Mouse (Mus musculus): ENCODE measurements around the gene Gpam. TPM values are rescaled to one million over a fixed set of nuclear protein-coding genes. Genes with fewer than 3 reads are reported as not detected.
"Not testable (repeated sequence)": the region's sequence is repeated elsewhere in the genome, so short reads cannot be mapped to it uniquely, and the experiment has no call there.

The Gpam gene
- polyA plus RNA-seq, 2 experiments, result 15.9 to 16.0 TPM

GRCm38 (mm10) chr19:55159826-55160225 is 32.8 kb upstream of the Gpam start:
- no peak overlapping the region for H3K4me2 ChIP-seq (replicated peaks; ENCODE audit: low read depth, low read length, severe bottlenecking)
- no peaks in the 10 kb centered on the region for H3K27me3 ChIP-seq (ENCODE audit: control insufficient read depth, insufficient read depth, low read length)
- H3K27ac ChIP-seq (replicated peaks; ENCODE audit: low read depth, low read length), result no peak overlapping the region
- no peak for TF ChIP-seq POLR2A (IDR thresholded peaks at IDR 0.05; ENCODE audit: borderline replicate concordance, extremely low read depth, insufficient read depth, insufficient read length)
- H3K9ac ChIP-seq (ENCODE audit: low read depth, low read length, severe bottlenecking), result no peak overlapping the region
- H3K4me3 ChIP-seq (replicated peaks; ENCODE audit: low read length), result no peak overlapping the region
- no peaks in the 10 kb centered on the region for H3K4me1 ChIP-seq (ENCODE audit: control insufficient read depth, insufficient read depth, low read length)
- DNase-seq (ENCODE audit: low spot score) (no peak), ATAC-seq (ENCODE audit: low FRiP score, low read depth) (no peak)
- 70% methylated on average over 6 of the region's 6 CpGs for WGBS
- H3K9me3 ChIP-seq (ENCODE audit: control insufficient read depth, low read length), result no peaks in the 10 kb centered on the region
- no peaks in the 10 kb centered on the region for H3K36me3 ChIP-seq (ENCODE audit: control insufficient read depth, insufficient read depth, low read length)

GRCm38 (mm10) chr19:55158606-55159005 is 31.6 kb upstream of the Gpam start:
- TF ChIP-seq POLR2A (IDR thresholded peaks at IDR 0.05; ENCODE audit: borderline replicate concordance, extremely low read depth, insufficient read depth, insufficient read length), result no peak
- Histone ChIP-seq H3K4me1 (ENCODE audit: control insufficient read depth, insufficient read depth, low read length) (no peaks in the 10 kb centered on the region), H3K36me3 (ENCODE audit: control insufficient read depth, insufficient read depth, low read length) (no peaks in the 10 kb centered on the region), H3K9ac (ENCODE audit: low read depth, low read length, severe bottlenecking) (no peak overlapping the region), H3K9me3 (ENCODE audit: control insufficient read depth, low read length) (no peaks in the 10 kb centered on the region), H3K4me2 (replicated peaks; ENCODE audit: low read depth, low read length, severe bottlenecking) (no peak overlapping the region), H3K4me3 (replicated peaks; ENCODE audit: low read length) (no peak overlapping the region), H3K27ac (replicated peaks; ENCODE audit: low read depth, low read length) (no peak overlapping the region), H3K27me3 (ENCODE audit: control insufficient read depth, insufficient read depth, low read length) (no peaks in the 10 kb centered on the region)
- ATAC-seq (ENCODE audit: low FRiP score, low read depth) (no peak), DNase-seq (ENCODE audit: low spot score) (no peak)
- 78% methylated on average over 8 of the region's 8 CpGs for WGBS

- H3K4me2 ChIP-seq (replicated peaks; ENCODE audit: low read depth, low read length, severe bottlenecking), result no peak overlapping the region
- no peaks in the 10 kb centered on the region for H3K4me1 ChIP-seq (ENCODE audit: control insufficient read depth, insufficient read depth, low read length)
- no peak for TF ChIP-seq POLR2A (IDR thresholded peaks at IDR 0.05; ENCODE audit: borderline replicate concordance, extremely low read depth, insufficient read depth, insufficient read length)
- H3K9ac ChIP-seq (ENCODE audit: low read depth, low read length, severe bottlenecking), result no peak overlapping the region
- H3K4me3 ChIP-seq (replicated peaks; ENCODE audit: low read length), result no peak overlapping the region
- no peak overlapping the region for H3K27ac ChIP-seq (replicated peaks; ENCODE audit: low read depth, low read length)
- 87% methylated on average over 7 of the region's 7 CpGs for WGBS
- no peaks in the 10 kb centered on the region for H3K27me3 ChIP-seq (ENCODE audit: control insufficient read depth, insufficient read depth, low read length)
- DNase-seq (ENCODE audit: low spot score) (no peak), ATAC-seq (ENCODE audit: low FRiP score, low read depth) (no peak)
- no peaks in the 10 kb centered on the region for H3K9me3 ChIP-seq (ENCODE audit: control insufficient read depth, low read length)
- H3K36me3 ChIP-seq (ENCODE audit: control insufficient read depth, insufficient read depth, low read length), result no peaks in the 10 kb centered on the region
Observed at GRCm38 (mm10) chr19:55157029-55157428, 30.0 kb upstream of the Gpam start.

- ATAC-seq (ENCODE audit: low FRiP score, low read depth), result no peak
- DNase-seq (ENCODE audit: low spot score), result no peak
- H3K9ac ChIP-seq (ENCODE audit: low read depth, low read length, severe bottlenecking), result no peak overlapping the region
Observed at GRCm38 (mm10) chr19:55152983-55153382, 25.9 kb upstream of the Gpam start.

DNA sequence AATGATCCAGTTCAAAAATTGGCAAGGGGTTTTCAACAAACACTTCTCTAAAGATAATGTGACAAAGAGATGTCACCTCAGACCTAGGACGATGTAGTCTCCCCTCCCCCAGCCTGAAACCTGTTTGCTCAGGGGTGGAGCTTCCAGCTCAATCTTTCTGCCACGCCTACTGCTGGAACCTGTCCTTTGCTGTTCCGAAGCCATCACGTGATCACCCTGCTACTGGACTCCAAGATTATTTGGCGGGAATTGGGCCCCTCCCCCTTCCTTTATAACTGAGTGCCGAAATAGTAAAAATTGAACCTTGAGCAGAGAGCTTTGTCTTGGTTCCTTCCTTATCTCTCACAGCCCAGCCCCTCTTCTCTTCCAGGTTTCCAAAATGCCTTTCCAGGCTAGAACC is 25.2 kb upstream of the Gpam start:
- WGBS, result 64% methylated on average over 5 of the region's 6 CpGs

More at GRCm38 (mm10) chr19:55152983-55153382, 25.9 kb upstream of the Gpam start:
- 91% methylated on average over 6 of the region's 6 CpGs for WGBS
- Histone ChIP-seq H3K4me1 (ENCODE audit: control insufficient read depth, insufficient read depth, low read length) (no peaks in the 10 kb centered on the region), H3K4me2 (replicated peaks; ENCODE audit: low read depth, low read length, severe bottlenecking) (no peak overlapping the region), H3K9me3 (ENCODE audit: control insufficient read depth, low read length) (no peaks in the 10 kb centered on the region; the same call in 1 of the 2 replicates), H3K27me3 (ENCODE audit: control insufficient read depth, insufficient read depth, low read length) (no peaks in the 10 kb centered on the region), H3K27ac (replicated peaks; ENCODE audit: low read depth, low read length) (no peak overlapping the region), H3K4me3 (replicated peaks; ENCODE audit: low read length) (no peak overlapping the region), H3K36me3 (ENCODE audit: control insufficient read depth, insufficient read depth, low read length) (no peaks in the 10 kb centered on the region)
- TF ChIP-seq POLR2A (IDR thresholded peaks at IDR 0.05; ENCODE audit: borderline replicate concordance, extremely low read depth, insufficient read depth, insufficient read length), result no peak

DNA sequence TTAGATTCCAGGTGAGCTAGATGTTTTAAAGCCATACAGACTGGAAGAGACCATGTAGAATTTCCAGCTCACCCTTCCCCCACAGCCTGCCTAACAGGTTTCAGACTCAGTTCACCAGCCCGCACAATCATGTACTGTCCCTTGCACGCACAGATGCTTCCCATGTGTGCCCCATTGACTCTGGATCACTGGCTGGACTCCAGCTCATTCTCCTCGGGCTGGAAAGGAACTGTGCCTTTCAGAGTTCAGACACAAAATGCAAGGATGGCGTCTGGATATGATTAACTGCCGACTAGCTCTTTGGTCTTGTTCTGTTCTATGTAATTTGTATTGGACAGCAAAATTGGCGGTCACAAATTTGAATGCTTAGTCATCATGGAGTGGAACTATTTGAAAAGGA is 22.6 kb upstream of the Gpam start:
- H3K27ac ChIP-seq (replicated peaks; ENCODE audit: low read depth, low read length), result no peak overlapping the region
- no peak for TF ChIP-seq POLR2A (IDR thresholded peaks at IDR 0.05; ENCODE audit: borderline replicate concordance, extremely low read depth, insufficient read depth, insufficient read length)
- H3K9ac ChIP-seq (ENCODE audit: low read depth, low read length, severe bottlenecking), result no peak overlapping the region
- no peak overlapping the region for H3K4me3 ChIP-seq (replicated peaks; ENCODE audit: low read length)
- ATAC-seq (ENCODE audit: low FRiP score, low read depth), result no peak
- no peaks in the 10 kb centered on the region for H3K4me1 ChIP-seq (ENCODE audit: control insufficient read depth, insufficient read depth, low read length)
- 28% methylated on average over 6 of the region's 6 CpGs for WGBS
- H3K36me3 ChIP-seq (ENCODE audit: control insufficient read depth, insufficient read depth, low read length), result no peaks in the 10 kb centered on the region
- no peaks in the 10 kb centered on the region; the same call in 1 of the 2 replicates for H3K9me3 ChIP-seq (ENCODE audit: control insufficient read depth, low read length)
- DNase-seq (ENCODE audit: low spot score), result peak; percentile 58
- H3K27me3 ChIP-seq (ENCODE audit: control insufficient read depth, insufficient read depth, low read length), result no peaks in the 10 kb centered on the region
- H3K4me2 ChIP-seq (replicated peaks; ENCODE audit: low read depth, low read length, severe bottlenecking), result no peak overlapping the region

More for the DNA sequence above, 25.2 kb upstream of the Gpam start:
- H3K4me1 ChIP-seq (ENCODE audit: control insufficient read depth, insufficient read depth, low read length); H3K4me3 ChIP-seq (replicated peaks; ENCODE audit: low read length); DNase-seq (ENCODE audit: low spot score); H3K27me3 ChIP-seq (ENCODE audit: control insufficient read depth, insufficient read depth, low read length); H3K27ac ChIP-seq (replicated peaks; ENCODE audit: low read depth, low read length); H3K9me3 ChIP-seq (ENCODE audit: control insufficient read depth, low read length); H3K9ac ChIP-seq (ENCODE audit: low read depth, low read length, severe bottlenecking); ATAC-seq (ENCODE audit: low FRiP score, low read depth); H3K4me2 ChIP-seq (replicated peaks; ENCODE audit: low read depth, low read length, severe bottlenecking); H3K36me3 ChIP-seq (ENCODE audit: control insufficient read depth, insufficient read depth, low read length): not testable (repeated sequence)
